Mouse (Mus musculus) cerebellum, adult 2 months (tissue): ENCODE measurements around the gene Fhit. TPM values are rescaled to one million over a fixed set of nuclear protein-coding genes. Genes with fewer than 3 reads are reported as not detected.
A peak's percentile ranks its signal among the peaks of the same experiment; 100 is the strongest.

Experiments
- DNase-seq, 2 experiments: peaks; one replicate each; pipeline ENCODE4 v3.0.0; 2021
- H3K27ac ChIP-seq: fragments of 200-500 bp; 2 replicates; pipeline ENCODE4 v1.5.1; 2012; ENCODE audit warnings: low read length, control low read depth, inconsistent platforms; ENCODE audit not compliant: insufficient read depth
- H3K27me3 ChIP-seq: fragments of 200-500 bp; 2 replicates; pipeline ENCODE4 v1.6.1; 2012; ENCODE audit warnings: inconsistent platforms, mild to moderate bottlenecking, low read length, moderate library complexity; ENCODE audit not compliant: control insufficient read depth, insufficient read depth
- H3K4me1 ChIP-seq: fragments of 200-500 bp; 2 replicates; pipeline ENCODE4 v1.6.1; 2011; ENCODE audit warnings: low read length; ENCODE audit not compliant: control insufficient read depth, insufficient read depth
- H3K4me3 ChIP-seq: fragments of 200-500 bp; replicated peaks from 2 replicates; pipeline ENCODE3; 2011; ENCODE audit warnings: mild to moderate bottlenecking, low read depth, low read length, control low read depth; ENCODE audit not compliant: insufficient read depth
- CTCF ChIP-seq: fragments of 200-500 bp; IDR thresholded peaks from 2 replicates; pipeline ENCODE4 v1.5.1; 2011; ENCODE audit warnings: low read depth, mild to moderate bottlenecking, control low read depth, low read length, moderate library complexity, borderline replicate concordance; ENCODE audit not compliant: insufficient read depth
- POLR2A ChIP-seq: fragments of 200-500 bp; IDR thresholded peaks from 2 replicates; pipeline ENCODE4 v1.6.1; 2011; ENCODE audit warnings: low read length, control low read depth, borderline replicate concordance; ENCODE audit not compliant: insufficient read depth
- WGBS: fragments of 180-500 bp; shearing (Covaris S2); methylation state at CpG from one replicate; pipeline ENCODE4 v1.1.7; 2018; 5-methylcytosine and 5-hydroxymethylcytosine counted together
- polyA plus RNA-seq: library from polyadenylated mRNA; depleted of rRNA; stranded (reverse); fragments of >200 nt; gene quantifications from 2 replicates; pipeline ENCODE4 v1.2.3, GENCODE M21; 2012

Gene Fhit
- polyA plus RNA-seq, 1 experiment, result 10.5 TPM

GRCm38 (mm10) chr14:9651417-9651816 lies 1510.4 kb downstream of the Fhit start:
- TF ChIP-seq CTCF, result no peak
- no peak for TF ChIP-seq POLR2A
- DNase-seq, result peak; percentile 31 to 66
- 11% methylated on average over 1 of the region's 1 CpGs for WGBS

GRCm38 (mm10) chr14:9648416-9648815 lies 1513.4 kb downstream of the Fhit start:
- no peaks in the 10 kb centered on the region for H3K4me1 ChIP-seq
- TF ChIP-seq CTCF, result no peak
- TF ChIP-seq POLR2A, result no peak
- no peak overlapping the region for H3K27ac ChIP-seq
- H3K4me3 ChIP-seq, result no peak overlapping the region
- WGBS, result 92% methylated on average over 1 of the region's 1 CpGs
- no peaks in the 10 kb centered on the region for H3K27me3 ChIP-seq
- DNase-seq, result no peak

More at GRCm38 (mm10) chr14:9651417-9651816, 1510.4 kb downstream of the Fhit start:
- Histone ChIP-seq H3K4me3 (no peak overlapping the region), H3K27ac (no peak overlapping the region), H3K4me1 (no peaks in the 10 kb centered on the region), H3K27me3 (no peaks in the 10 kb centered on the region)

DNA sequence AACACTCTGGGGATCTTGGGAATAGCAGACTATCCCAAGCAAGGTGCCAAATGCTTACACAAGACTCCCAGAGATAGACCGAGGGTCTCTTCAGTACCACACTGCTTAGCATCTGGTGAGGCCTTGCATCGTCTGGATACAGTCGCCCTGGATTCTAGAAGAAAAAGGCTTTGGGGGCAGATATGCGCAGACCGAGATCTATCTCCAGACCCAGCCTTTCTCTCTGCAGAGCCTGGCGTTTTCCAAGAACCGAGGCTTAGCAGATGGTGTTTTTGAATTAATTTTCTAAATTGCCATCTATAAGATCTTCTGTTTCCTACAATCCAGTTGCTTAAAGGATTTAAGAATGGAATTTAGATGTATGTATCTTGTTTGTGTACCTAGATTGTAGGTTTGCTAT lies 1515.6 kb downstream of the Fhit start:
- no peaks in the 10 kb centered on the region; the same call in 1 of the 2 replicates for H3K4me1 ChIP-seq
- 66% methylated on average over 7 of the region's 7 CpGs for WGBS

GRCm38 (mm10) chr14:9644216-9645166 lies 1517.3 kb downstream of the Fhit start:
- H3K27ac ChIP-seq, result no peak overlapping the region
- no peak for DNase-seq
- 54% methylated on average over 9 of the region's 9 CpGs for WGBS
- no peaks in the 10 kb centered on the region for H3K27me3 ChIP-seq
- H3K4me1 ChIP-seq, result no peaks in the 10 kb centered on the region; the same call in 1 of the 2 replicates
- no peak overlapping the region for H3K4me3 ChIP-seq
- TF ChIP-seq POLR2A, result no peak
- no peak for TF ChIP-seq CTCF

More for the DNA sequence above, 1515.6 kb downstream of the Fhit start:
- no peak for TF ChIP-seq CTCF
- no peak for TF ChIP-seq POLR2A
- Histone ChIP-seq H3K4me3 (no peak overlapping the region), H3K27ac (no peak overlapping the region), H3K27me3 (no peaks in the 10 kb centered on the region)
- DNase-seq, result no peak

DNA sequence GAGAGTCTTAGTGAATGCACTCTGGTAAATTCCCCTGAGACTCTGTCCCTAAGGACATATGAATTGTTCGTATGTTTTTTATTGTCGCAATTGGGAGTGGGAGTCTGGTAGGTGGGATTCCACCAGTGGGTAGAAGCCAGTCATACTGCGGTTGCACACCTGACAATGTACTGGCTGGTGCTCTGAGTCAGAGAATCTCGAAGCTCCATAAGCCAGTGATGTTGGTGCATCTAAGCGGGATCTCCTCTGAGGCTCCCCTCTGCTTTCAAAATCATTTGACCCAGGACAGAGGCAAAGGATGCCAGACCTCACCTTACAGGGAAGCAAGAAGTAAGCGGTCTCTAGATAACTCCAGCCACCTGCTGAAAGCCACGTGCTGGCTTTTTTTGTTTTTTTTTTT lies 1518.1 kb downstream of the Fhit start:
- Histone ChIP-seq H3K27ac (no peak overlapping the region), H3K4me1 (no peaks in the 10 kb centered on the region; the same call in 1 of the 2 replicates), H3K27me3 (no peaks in the 10 kb centered on the region), H3K4me3 (no peak overlapping the region)
- whole genome bisulfite sequencing, result 75% methylated on average over 7 of the region's 7 CpGs
- TF ChIP-seq CTCF (no peak), POLR2A (no peak)
- no peak for DNase-seq

- Histone ChIP-seq H3K27me3 (no peaks in the 10 kb centered on the region), H3K27ac (no peak overlapping the region), H3K4me3 (no peak overlapping the region), H3K4me1 (no peaks in the 10 kb centered on the region; the same call in 1 of the 2 replicates)
- DNase-seq, result no peak
- no peak for TF ChIP-seq CTCF
- TF ChIP-seq POLR2A, result no peak
- 93% methylated on average over 6 of the region's 6 CpGs for WGBS
Measured at GRCm38 (mm10) chr14:9642628-9643027, 1519.2 kb downstream of the Fhit start.

GRCm38 (mm10) chr14:9642068-9642467 lies 1519.8 kb downstream of the Fhit start:
- no peak for DNase-seq
- Histone ChIP-seq H3K27ac (no peak overlapping the region), H3K27me3 (no peaks in the 10 kb centered on the region), H3K4me3 (no peak overlapping the region), H3K4me1 (no peaks in the 10 kb centered on the region; the same call in 1 of the 2 replicates)
- no peak for TF ChIP-seq POLR2A
- no peak for TF ChIP-seq CTCF
- WGBS, result 70% methylated on average over 3 of the region's 3 CpGs
